Mouse (Mus musculus): ENCODE data around the gene Dse. TPM values are rescaled to one million over a fixed set of nuclear protein-coding genes. Genes with fewer than 3 reads are reported as not detected.

Dse gene
- polyA plus RNA-seq, 1 experiment from 2014 or later, result 7.6 TPM

GRCm38 (mm10) chr10:34111964-34112738 is 95.4 kb downstream of the Dse start:
- Histone ChIP-seq H3K9ac (no peak overlapping the region), H3K4me2 (no peak overlapping the region), H3K27me3 (replicated peaks) (no peaks in the 10 kb centered on the region), H3K4me3 (no peak overlapping the region), H3K9me3 (no peaks in the 10 kb centered on the region), H3K4me1 (no peaks in the 10 kb centered on the region), H3K27ac (no peak overlapping the region), H3K36me3 (replicated peaks) (no peaks in the 10 kb centered on the region)
- no peak for ATAC-seq (replicated peaks)
- 78% methylated on average over 4 of the region's 4 CpGs for WGBS

GRCm38 (mm10) chr10:34110863-34111465 is 96.6 kb downstream of the Dse start:
- Histone ChIP-seq H3K27ac (no peak overlapping the region), H3K27me3 (replicated peaks) (no peaks in the 10 kb centered on the region), H3K9ac (no peak overlapping the region), H3K9me3 (no peaks in the 10 kb centered on the region), H3K36me3 (replicated peaks) (no peaks in the 10 kb centered on the region), H3K4me2 (no peak overlapping the region), H3K4me1 (no peaks in the 10 kb centered on the region), H3K4me3 (no peak overlapping the region)
- no peak for ATAC-seq (replicated peaks)
- WGBS, result 83% methylated on average over 13 of the region's 13 CpGs

Other genes with a start within 250 kb of the Dse start
- 101 and 113 TPM in 2 replicates for gene Rwdd1, start 188.1 kb downstream of the Dse start, polyA plus RNA-seq (2015; fragmentation: Nextera tagmentation; extraction: Ambion mirVana)
- gene Trappc3l, start 170.1 kb downstream of the Dse start, polyA plus RNA-seq (2015; fragmentation: Nextera tagmentation; extraction: Ambion mirVana), result not detected in 2 replicates
- not detected in 2 replicates for gene Calhm4, start 163.4 kb downstream of the Dse start, polyA plus RNA-seq (2015; fragmentation: Nextera tagmentation; extraction: Ambion mirVana)
- gene Calhm5, start 111.2 kb downstream of the Dse start, polyA plus RNA-seq (2015; fragmentation: Nextera tagmentation; extraction: Ambion mirVana), result 0.64 and 0.74 TPM in 2 replicates
- 0.36 and 0.63 TPM in 2 replicates for gene Calhm6, start 79.7 kb downstream of the Dse start, polyA plus RNA-seq (2015; fragmentation: Nextera tagmentation; extraction: Ambion mirVana)
- 127 and 138 TPM in 2 replicates for gene Tspyl1, start 74.5 kb upstream of the Dse start, polyA plus RNA-seq (2015; fragmentation: Nextera tagmentation; extraction: Ambion mirVana)
- 307 and 342 TPM in 2 replicates for gene Tspyl4, start 89.7 kb upstream of the Dse start, polyA plus RNA-seq (2015; fragmentation: Nextera tagmentation; extraction: Ambion mirVana)
- 0.20 and 0.23 TPM in 2 replicates for gene Col10a1, start 182.3 kb upstream of the Dse start, polyA plus RNA-seq (2015; fragmentation: Nextera tagmentation; extraction: Ambion mirVana)
- 1.7 and 2.3 TPM in 2 replicates for gene Nt5dc1, start 210.8 kb upstream of the Dse start, polyA plus RNA-seq (2015; fragmentation: Nextera tagmentation; extraction: Ambion mirVana)